8 mouse cellular contexts compared by ENCODE assay signal in genomic region chr15:100914734-100915242, GRCm38 (mm10). TPM values are rescaled to one million over a fixed set of nuclear protein-coding genes. Genes with fewer than 3 reads are reported as not detected.
DNase-seq lines count a peak whose midpoint lies in the region; ATAC-seq and TF ChIP-seq lines count a peak whose summit lies in the region.

No protein-coding gene starts in this region.

- H3K9me3 ChIP-seq in limb, embryonic 15.5 days, result no peaks in the 10 kb centered on the region
- no peaks in the 10 kb centered on the region for H3K9me3 ChIP-seq in midbrain, postnatal 0 days (ENCODE audit: low read length)

- TF ChIP-seq CTCF in left cerebral cortex, adult 2 months (IDR thresholded peaks at IDR 0.05), result peak; percentile 39
- TF ChIP-seq CTCF in midbrain, postnatal 0 days (IDR thresholded peaks at IDR 0.05), result peak; percentile 68

- H3K9ac ChIP-seq in limb, embryonic 15.5 days, result no peak overlapping the region
- peak overlapping the region; percentile 26 for H3K9ac ChIP-seq in midbrain, postnatal 0 days (replicated peaks; ENCODE audit: low read length, poor library complexity, severe bottlenecking)

- peak overlapping the region; percentile 54 for H3K4me2 ChIP-seq in limb, embryonic 15.5 days
- peak overlapping the region; percentile 55 for H3K4me2 ChIP-seq in midbrain, postnatal 0 days (ENCODE audit: low read depth, low read length, poor library complexity, severe bottlenecking)

- H3K4me1 ChIP-seq in brown adipose tissue, adult 24 weeks (ENCODE audit: control insufficient read depth, insufficient read depth, insufficient read length, low read length), result no peaks in the 10 kb centered on the region
- H3K4me1 ChIP-seq in limb, embryonic 15.5 days, result 0 out of 2 replicates have a peak, but pooled peaks cover 5% of the 10 kb centered on the region
- peaks cover 5% of the 10 kb centered on the region for H3K4me1 ChIP-seq in midbrain, postnatal 0 days (ENCODE audit: insufficient read depth, low read length)

- no peak for DNase-seq in left cerebral cortex, adult 2 months (ENCODE audit: extremely low spot score in 1 of 2, low spot score in 2 of 2)
- DNase-seq in left cerebral cortex, adult 18-20 months (ENCODE audit: low spot score in 2 of 2), result no peak
- DNase-seq in midbrain, postnatal 0 days (ENCODE audit: low spot score), result peak; percentile 55
- no peak for DNase-seq in ovary, postnatal 36 days (ENCODE audit: low spot score)
- no peak for DNase-seq in thymus, postnatal 10 days (ENCODE audit: low spot score in 2 of 2)

- no peak overlapping the region for H3K27ac ChIP-seq in left cerebral cortex, adult 2 months
- no peak overlapping the region for H3K27ac ChIP-seq in brown adipose tissue, adult 24 weeks (replicated peaks; ENCODE audit: low read depth, low read length)
- no peak overlapping the region for H3K27ac ChIP-seq in limb, embryonic 15.5 days
- no peak overlapping the region for H3K27ac ChIP-seq in midbrain, postnatal 0 days (ENCODE audit: low read depth, low read length)

- H3K36me3 ChIP-seq in limb, embryonic 15.5 days, result no peaks in the 10 kb centered on the region
- no peaks in the 10 kb centered on the region for H3K36me3 ChIP-seq in midbrain, postnatal 0 days (ENCODE audit: insufficient read depth, low read length)

- ATAC-seq in granulocyte monocyte progenitor cell, adult 5-6 weeks (replicated peaks; ENCODE audit: poor library complexity, severe bottlenecking), result peak; percentile 94
- no peak for ATAC-seq in limb, embryonic 15.5 days (ENCODE audit: insufficient number of reproducible peaks, low FRiP score, low TSS enrichment, low read depth)
- no peak for ATAC-seq in midbrain, postnatal 0 days (ENCODE audit: low FRiP score)

- intact Hi-C loops in left cerebral cortex, adult 2 months (cut with DNase I), result no loop called here

- H3K27me3 ChIP-seq in limb, embryonic 15.5 days, result no peaks in the 10 kb centered on the region
- H3K27me3 ChIP-seq in midbrain, postnatal 0 days (ENCODE audit: insufficient read depth, low read length), result peaks cover 3% of the 10 kb centered on the region; the same call in 1 of the 2 replicates

- peak overlapping the region; percentile 23; the same call in 1 of the 2 replicates for H3K4me3 ChIP-seq in left cerebral cortex, adult 2 months
- H3K4me3 ChIP-seq in brown adipose tissue, adult 24 weeks (ENCODE audit: insufficient read depth, low read depth, low read length), result peak overlapping the region; percentile 22; the same call in 1 of the 2 replicates
- peak overlapping the region; percentile 33 for H3K4me3 ChIP-seq in limb, embryonic 15.5 days
- peak overlapping the region; percentile 28 for H3K4me3 ChIP-seq in midbrain, postnatal 0 days (ENCODE audit: low read depth, low read length)

- 2% methylated on average over 24 of the region's 24 CpGs for WGBS in limb, embryonic 15.5 days
- WGBS in midbrain, postnatal 0 days, result 6% methylated on average over 24 of the region's 24 CpGs

RNA-seq across cellular contexts. Expression of gene Scn8a, which starts 45.1 kb away (rescaled TPM):
- total RNA-seq in left cerebral cortex, adult 2 months (2021), result 100 to 1,000 TPM; 250 to 260 TPM
- total RNA-seq in left cerebral cortex, adult 18-20 months (2021), result 100 to 1,000 TPM; 197 to 226 TPM
- polyA plus RNA-seq in brown adipose tissue, adult 24 weeks (2012; ENCODE audit: insufficient read depth, insufficient read length, missing spikeins), result 1.3 TPM in 1 of 2 replicates, not detected in the other
- total RNA-seq in granulocyte monocyte progenitor cell, adult 5-6 weeks (2014; fragmentation: Nextera tagmentation), result not detected in 2 replicates
- not detected in 2 replicates for total RNA-seq in granulocyte monocyte progenitor cell, adult 5-6 weeks (2017)
- polyA plus RNA-seq in limb, embryonic 15.5 days (2015; fragmentation: Nextera tagmentation; extraction: Ambion mirVana), result 1.3 and 3.1 TPM in 2 replicates
- 31.3 and 37.7 TPM in 2 replicates for total RNA-seq in midbrain, postnatal 0 days (2014; rRNA removed)
- 14.1 and 22.4 TPM in 2 replicates for polyA plus RNA-seq in midbrain, postnatal 0 days (2015; fragmentation: Nextera tagmentation; extraction: Ambion mirVana)

Comparison
In these comparisons a context has a peak if more than half of its experiments do, and no peak if none do; other contexts are left out.
1. RNA of gene Scn8a, which starts 45.1 kb away (total RNA-seq): 250 to 260 TPM in left cerebral cortex, adult 2 months, 197 to 226 TPM in left cerebral cortex, adult 18-20 months and 31.3 to 37.7 TPM in midbrain, postnatal 0 days; not detected in granulocyte monocyte progenitor cell, adult 5-6 weeks; every median in the first group is over 10 times any median in the second.
2. Peak in every context shown above with its lines, with median percentiles within 50 percentile points of each other: H3K4me3 ChIP-seq.